Mouse (Mus musculus) left cerebral cortex, postnatal 4 days (tissue): ENCODE results near the gene B3gnt3. TPM values are rescaled to one million over a fixed set of nuclear protein-coding genes. Genes with fewer than 3 reads are reported as not detected.
A peak's percentile ranks its signal among the peaks of the same experiment; 100 is the strongest.
"Not testable (repeated sequence)": the region's sequence is repeated elsewhere in the genome, so short reads cannot be mapped to it uniquely, and the experiment has no call there.

ENCODE experiments used
- DNase-seq: peaks from one replicate; pipeline ENCODE4 v3.0.0-alpha.2; 2022
- intact Hi-C: fragments of 180-260 bp; cut with DNase I; formaldehyde crosslinking; loops from one replicate; pipeline ENCODE4 v1.15.1; 2025
- total RNA-seq, 2 experiments: library from RNA; stranded (reverse); gene quantifications; 2 replicates each; pipeline ENCODE4 v1.2.3; 2021

Gene B3gnt3
- total RNA-seq, result under 1 TPM; 0.22 to 0.36 TPM

GRCm38 (mm10) chr8:71701414-71702086 lies at the start of gene B3gnt3:
B3gnt3 (minus strand) TSS chr8:71701789.
- DNase-seq, result no peak
- intact Hi-C loops, result no loop called here

GRCm38 (mm10) chr8:71749321-71750075 lies 47.9 kb upstream of the B3gnt3 start:
- intact Hi-C loops, DNase-seq: not testable (repeated sequence)

GRCm38 (mm10) chr8:71747082-71747481 lies 45.5 kb upstream of the B3gnt3 start:
- DNase-seq, intact Hi-C loops: not testable (repeated sequence)

- DNase-seq, result no peak
- intact Hi-C loops, result no loop called here
These were observed 43.7 kb upstream of the B3gnt3 start for GRCm38 (mm10) chr8:71745322-71745721.

GRCm38 (mm10) chr8:71742783-71743182 lies 41.2 kb upstream of the B3gnt3 start:
- intact Hi-C loops, result no loop called here
- no peak for DNase-seq

GRCm38 (mm10) chr8:71741687-71742114 lies 40.1 kb upstream of the B3gnt3 start:
- DNase-seq, result no peak
- intact Hi-C loops, result no loop called here

GRCm38 (mm10) chr8:71741226-71741625 lies 39.6 kb upstream of the B3gnt3 start:
- intact Hi-C loops, result no loop called here

GRCm38 (mm10) chr8:71738316-71738715 lies 36.7 kb upstream of the B3gnt3 start:
- DNase-seq, intact Hi-C loops: not testable (repeated sequence)

More at GRCm38 (mm10) chr8:71741226-71741625, 39.6 kb upstream of the B3gnt3 start:
- DNase-seq, result no peak

- DNase-seq, result no peak
- intact Hi-C loops, result no loop called here
These were observed 30.2 kb upstream of the B3gnt3 start for GRCm38 (mm10) chr8:71731652-71732230.

- DNase-seq, result no peak
- intact Hi-C loops, result no loop called here
These were observed 27.4 kb upstream of the B3gnt3 start for GRCm38 (mm10) chr8:71728826-71729620.

- DNase-seq, result peak; percentile 63
- intact Hi-C loops, result no loop called here
These were observed 26.7 kb upstream of the B3gnt3 start for GRCm38 (mm10) chr8:71728240-71728785.

GRCm38 (mm10) chr8:71725122-71725924 lies 23.7 kb upstream of the B3gnt3 start, which contains the start of gene Fcho1:
Fcho1 (minus strand) TSS chr8:71725716.
- intact Hi-C loops, result no loop called here
- DNase-seq, result peak; percentile 87

GRCm38 (mm10) chr8:71724389-71724788 lies 22.8 kb upstream of the B3gnt3 start:
- DNase-seq, result no peak
- intact Hi-C loops, result no loop called here

GRCm38 (mm10) chr8:71723047-71723551 lies 21.5 kb upstream of the B3gnt3 start:
- intact Hi-C loops, result no loop called here
- DNase-seq, result no peak

- DNase-seq, result peak; percentile 75
- intact Hi-C loops, result no loop called here
These were observed 18.4 kb upstream of the B3gnt3 start for GRCm38 (mm10) chr8:71719928-71720457.

GRCm38 (mm10) chr8:71719218-71719617 lies 17.6 kb upstream of the B3gnt3 start:
- peak; percentile 92 for DNase-seq
- intact Hi-C loops, result no loop called here

GRCm38 (mm10) chr8:71718252-71718651 lies 16.7 kb upstream of the B3gnt3 start:
- DNase-seq, result no peak
- intact Hi-C loops, result no loop called here

GRCm38 (mm10) chr8:71717096-71717495 lies 15.5 kb upstream of the B3gnt3 start:
- no peak for DNase-seq
- intact Hi-C loops, result no loop called here

GRCm38 (mm10) chr8:71716561-71717053 lies 15.0 kb upstream of the B3gnt3 start:
- intact Hi-C loops, result no loop called here
- no peak for DNase-seq
